In the genomic region with DNA sequence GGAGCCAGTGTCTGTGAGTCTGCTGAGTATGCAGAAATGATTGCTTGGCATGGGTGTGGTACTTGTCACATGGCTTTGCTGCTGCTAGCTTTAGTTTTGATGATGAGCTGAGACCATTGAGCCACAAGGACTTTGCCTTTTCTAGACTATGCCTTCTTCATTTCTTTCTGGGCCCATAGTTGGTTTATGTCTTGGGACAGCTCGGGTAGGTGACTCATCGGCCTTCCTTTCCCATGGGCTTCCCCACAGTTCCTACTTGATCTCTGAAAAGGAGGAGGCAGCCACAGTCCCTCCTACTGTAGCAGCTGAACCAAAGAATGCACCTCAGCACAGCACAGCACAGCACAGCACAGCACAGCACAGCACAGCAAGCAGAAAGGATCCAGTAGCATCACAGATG, we compare ENCODE assay signal across 24 mouse cellular contexts.
DNase-seq lines count a peak whose midpoint lies in the region; ATAC-seq and TF ChIP-seq lines count a peak whose summit lies in the region.
"Had no signal": no experiment of that assay in that cellular context is flagged by ENCODE, and none has a peak within 500 bp of the region (broad histone marks: within the 10 kb centered on the region; RNA-seq: fewer than 3 reads in every experiment).

No protein-coding gene starts in this region.

- no peaks in the 10 kb centered on the region for H3K79me3 ChIP-seq in C2C12 (ENCODE audit: low read depth)

- H3K27me3 ChIP-seq in C2C12 (ENCODE audit: control insufficient read depth, insufficient read depth, insufficient read length), result no peaks in the 10 kb centered on the region
- H3K27me3 ChIP-seq in limb, embryonic 10.5 days (ENCODE audit: low read depth, poor library complexity, severe bottlenecking), result no peaks in the 10 kb centered on the region
- H3K27me3 ChIP-seq: embryonic facial prominence, embryonic 15.5 days; hindbrain, embryonic 15.5 days; megakaryocyte, embryonic 14.5 days; midbrain, embryonic 13.5 days; neural tube, embryonic 12.5 days had no signal

- H3K27ac ChIP-seq in limb, embryonic 10.5 days, result 0 out of 2 replicates have a peak overlapping the region, but pooled peaks have one; percentile 16
- H3K27ac ChIP-seq: embryonic facial prominence, embryonic 15.5 days; hindbrain, embryonic 15.5 days; midbrain, embryonic 13.5 days; neural tube, embryonic 12.5 days had no signal

- peak; percentile 78; the same call in 1 of the 2 replicates for ATAC-seq in frontal cortex, adult (ENCODE audit: low TSS enrichment)
- ATAC-seq: forebrain, embryonic 16.5 days; liver, postnatal 0 days; midbrain, embryonic 13.5 days had no signal

- H3K4me1 ChIP-seq in limb, embryonic 10.5 days, result peaks cover 45% of the 10 kb centered on the region

- peak overlapping the region; percentile 42 for H3ac ChIP-seq in C2C12 (ENCODE audit: control insufficient read depth, insufficient read length, low read depth)

- H3K9me3 ChIP-seq in limb, embryonic 10.5 days (replicated peaks), result no peaks in the 10 kb centered on the region
- H3K9me3 ChIP-seq: embryonic facial prominence, embryonic 15.5 days; hindbrain, embryonic 15.5 days; megakaryocyte, embryonic 14.5 days; midbrain, embryonic 13.5 days; neural tube, embryonic 12.5 days had no signal

- no peaks in the 10 kb centered on the region for H3K79me2 ChIP-seq in C2C12 (ENCODE audit: control insufficient read depth, insufficient read depth)

- H3K36me3 ChIP-seq in C2C12 (ENCODE audit: control insufficient read depth, insufficient read depth), result peaks cover 6% of the 10 kb centered on the region
- no peaks in the 10 kb centered on the region for H3K36me3 ChIP-seq in limb, embryonic 10.5 days
- H3K36me3 ChIP-seq: embryonic facial prominence, embryonic 15.5 days; hindbrain, embryonic 15.5 days; midbrain, embryonic 13.5 days; neural tube, embryonic 12.5 days had no signal

- DNase-seq in frontal cortex, postnatal 14 days (ENCODE audit: low spot score in 2 of 2), result no peak
- DNase-seq in adipocyte (ENCODE audit: low spot score) (peak; percentile 16), liver (no peak)
- no peak for DNase-seq in limb, embryonic 10.5 days (ENCODE audit: low spot score)
- no peak for DNase-seq in heart, adult 9 months (ENCODE audit: low spot score in 2 of 2)
- no peak for DNase-seq in thymus, postnatal 14 days
- DNase-seq: B cell, adult 2 months; cerebellum, adult 2 months; cerebellum, postnatal 36 days; gastrocnemius, postnatal 25 days; heart, postnatal 4 days; kidney, adult 18-20 months; liver, postnatal 0 days; lung, postnatal 10 days; retina, postnatal 1 day; thymus, postnatal 4 days had no signal

- WGBS in limb, embryonic 10.5 days, result 89% methylated on average over 2 of the region's 2 CpGs

- TF ChIP-seq CTCF in C2C12 (IDR thresholded peaks at IDR 0.05; ENCODE audit: control insufficient read depth, insufficient read depth, insufficient read length), result no peak

- no peak overlapping the region for H3K4me3 ChIP-seq in C2C12 (ENCODE audit: insufficient read depth, poor library complexity, severe bottlenecking)
- no peak overlapping the region for H3K4me3 ChIP-seq in limb, embryonic 10.5 days
- H3K4me3 ChIP-seq: embryonic facial prominence, embryonic 15.5 days; hindbrain, embryonic 15.5 days; megakaryocyte, embryonic 14.5 days; midbrain, embryonic 13.5 days; neural tube, embryonic 12.5 days had no signal

TF ChIP-seq in C2C12, 6 proteins besides CTCF, POLR2A, EP300 and RAD21:
- TF ChIP-seq MYOD1 (IDR thresholded peaks at IDR 0.05; ENCODE audit: control insufficient read depth, insufficient read length, low read depth) (peak; percentile 32), CEBPB (IDR thresholded peaks at IDR 0.05; ENCODE audit: low read depth) (no peak), MAX (IDR thresholded peaks at IDR 0.05) (no peak), USF1 (IDR thresholded peaks at IDR 0.05; ENCODE audit: low read depth) (peak; percentile 66), MYOG (IDR thresholded peaks at IDR 0.05; ENCODE audit: control insufficient read depth, extremely low read depth, insufficient read length) (no peak), FOSL1 (IDR thresholded peaks at IDR 0.05; ENCODE audit: insufficient read depth, low read length, poor library complexity, severe bottlenecking) (peak; percentile 44)
